Mouse (Mus musculus) hindbrain, postnatal 0 days (tissue): Measurements from ENCODE around the gene Mast4. TPM values are rescaled to one million over a fixed set of nuclear protein-coding genes. Genes with fewer than 3 reads are reported as not detected.

Experiments
- ATAC-seq: fragments of 200-750 bp; cut with Nextera tagmentation; 2 replicates; pipeline ENCODE4 v1.8.0; 2017; ENCODE audit warnings: mild to moderate bottlenecking, moderate TSS enrichment, moderate library complexity
- DNase-seq: peaks from one replicate; pipeline ENCODE4 v3.0.0-alpha.2; 2015; ENCODE audit warnings: low spot score
- H3K27ac ChIP-seq: fragments of 300-500 bp; sonication (generic); 2 replicates; pipeline ENCODE4 v1.5.1; 2014; ENCODE audit warnings: mild to moderate bottlenecking
- H3K27me3 ChIP-seq: fragments of 300-500 bp; sonication (generic); 2 replicates; pipeline ENCODE4 v1.6.1; 2014; ENCODE audit warnings: low read length, mixed read lengths; ENCODE audit not compliant: insufficient read depth
- H3K36me3 ChIP-seq: fragments of 300-500 bp; sonication (generic); 2 replicates; pipeline ENCODE4 v1.6.1; 2014; ENCODE audit warnings: low read length, mixed read lengths; ENCODE audit not compliant: insufficient read depth
- H3K4me1 ChIP-seq: fragments of 300-500 bp; sonication (generic); 2 replicates; pipeline ENCODE4 v1.6.1; 2014; ENCODE audit warnings: antibody characterized with exemption, low read length, mixed read lengths; ENCODE audit not compliant: insufficient read depth
- H3K4me2 ChIP-seq: fragments of 300-500 bp; sonication (generic); 2 replicates; pipeline ENCODE4 v1.6.1; 2014; ENCODE audit warnings: low read depth, mild to moderate bottlenecking, low read length, moderate library complexity, mixed read lengths
- H3K4me3 ChIP-seq: fragments of 300-500 bp; sonication (generic); 2 replicates; pipeline ENCODE4 v1.5.1; 2014; ENCODE audit warnings: low read length
- H3K9ac ChIP-seq: fragments of 300-500 bp; sonication (generic); replicated peaks from 2 replicates; pipeline ENCODE4 v1.6.1; 2014; ENCODE audit warnings: mild to moderate bottlenecking, low read length, moderate library complexity, mixed read lengths
- H3K9me3 ChIP-seq: fragments of 300-500 bp; sonication (generic); 2 replicates; pipeline ENCODE4 v1.6.1; 2016; ENCODE audit warnings: low read length, mixed read lengths
- CTCF ChIP-seq: IDR thresholded peaks from 2 replicates; pipeline ENCODE4 v1.5.1; 2016; ENCODE audit warnings: antibody characterized with exemption, control low read depth, low read depth
- WGBS: fragments of 180-500 bp; shearing (Covaris S2); extraction: QIAGEN DNeasy Blood & Tissue Kit; methylation state at CpG from one replicate; pipeline ENCODE4 v1.1.7; 2014; 5-methylcytosine and 5-hydroxymethylcytosine counted together
- polyA plus RNA-seq: library from polyadenylated mRNA; unstranded; fragments of >200 nt; fragmentation: Nextera tagmentation; extraction: Ambion mirVana; gene quantifications from 2 replicates; pipeline ENCODE4 v1.2.1, GENCODE M21; 2015
- total RNA-seq: library from RNA; depleted of rRNA; stranded (reverse); fragments of >200 nt; gene quantifications from 2 replicates; pipeline ENCODE4 v1.2.3, GENCODE M21; 2014

Gene Mast4
- total and polyA plus RNA-seq, 2 experiments from 2014 or later = 23.5 to 31.7 TPM

DNA sequence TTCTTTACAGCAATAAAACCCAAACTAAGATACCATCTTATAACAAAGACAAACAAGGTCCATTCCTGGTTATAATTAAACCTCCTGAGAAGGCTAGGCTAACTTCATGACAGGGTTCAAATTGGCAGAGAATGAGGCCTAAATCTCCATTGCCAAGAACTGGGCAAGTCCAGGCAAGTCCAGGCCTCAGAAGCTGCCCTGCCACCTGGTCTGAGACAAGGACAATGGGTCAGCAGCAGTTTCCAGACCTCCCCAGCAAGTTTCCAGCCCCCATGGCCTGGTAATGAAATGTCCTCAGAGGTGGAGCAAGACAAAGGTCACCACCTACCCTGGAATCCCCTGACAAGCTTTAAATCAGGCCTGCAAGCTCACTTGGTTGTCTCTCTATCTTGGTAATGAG, 419.5 kb downstream of the Mast4 start:
- H3K36me3 ChIP-seq = no peaks in the 10 kb centered on the region
- ATAC-seq = no peak
- TF ChIP-seq CTCF = no peak
- H3K4me1 ChIP-seq = no peaks in the 10 kb centered on the region
- H3K4me2 ChIP-seq = no peak overlapping the region
- no peaks in the 10 kb centered on the region for H3K27me3 ChIP-seq
- no peak overlapping the region for H3K4me3 ChIP-seq
- no peak for DNase-seq
- H3K27ac ChIP-seq = no peak overlapping the region
- H3K9ac ChIP-seq = no peak overlapping the region
- H3K9me3 ChIP-seq = no peaks in the 10 kb centered on the region

DNA sequence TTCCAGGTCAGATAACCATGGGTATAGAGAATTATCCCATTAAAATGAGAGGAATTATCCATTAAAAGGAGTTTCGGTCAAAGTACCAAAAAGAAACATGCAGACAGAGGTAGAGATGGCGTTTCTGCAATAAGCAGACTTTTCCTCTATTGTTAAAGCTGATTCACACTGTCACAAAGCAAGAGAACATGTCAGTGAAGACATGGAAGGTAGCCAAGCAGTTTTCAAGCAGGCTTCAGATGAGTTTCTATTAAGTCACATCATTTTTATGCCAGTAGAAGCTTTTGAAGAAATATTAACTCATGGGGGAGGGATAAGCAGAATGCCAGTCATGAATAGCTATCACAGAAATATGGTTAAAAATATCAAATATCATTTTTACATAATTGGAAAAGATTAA, 420.4 kb downstream of the Mast4 start:
- ATAC-seq (no peak), DNase-seq (no peak)
- Histone ChIP-seq H3K36me3 (no peaks in the 10 kb centered on the region), H3K27me3 (no peaks in the 10 kb centered on the region), H3K9ac (no peak overlapping the region), H3K4me2 (no peak overlapping the region), H3K4me1 (no peaks in the 10 kb centered on the region), H3K27ac (no peak overlapping the region), H3K9me3 (no peaks in the 10 kb centered on the region), H3K4me3 (no peak overlapping the region)
- 72% methylated on average over 2 of the region's 2 CpGs for whole genome bisulfite sequencing
- no peak for TF ChIP-seq CTCF

DNA sequence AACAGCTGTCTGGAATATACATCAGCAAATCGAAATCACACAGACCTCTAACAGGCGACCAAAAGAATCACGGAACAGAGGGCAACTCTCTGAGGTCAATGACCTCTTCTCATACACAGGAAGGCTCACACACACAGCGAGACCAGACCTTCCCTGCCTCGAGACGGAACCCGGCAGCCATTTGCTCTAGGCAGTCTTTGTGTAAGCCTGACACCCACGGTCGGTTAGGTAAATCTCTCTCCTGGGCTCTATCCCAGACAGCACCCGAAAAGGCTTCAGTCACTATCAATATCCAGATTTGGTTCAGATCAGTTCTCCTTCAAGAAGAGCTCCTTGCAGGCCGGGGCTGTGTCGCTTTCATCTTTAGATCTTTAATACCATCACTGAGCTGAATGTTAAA, 421.4 kb downstream of the Mast4 start:
- Histone ChIP-seq H3K4me1 (no peaks in the 10 kb centered on the region), H3K9me3 (no peaks in the 10 kb centered on the region), H3K36me3 (no peaks in the 10 kb centered on the region), H3K4me3 (no peak overlapping the region), H3K27me3 (no peaks in the 10 kb centered on the region), H3K4me2 (no peak overlapping the region), H3K9ac (no peak overlapping the region), H3K27ac (peak overlapping the region; percentile 4; the same call in 1 of the 2 replicates)
- DNase-seq (no peak), ATAC-seq (no peak)
- TF ChIP-seq CTCF = no peak
- WGBS = 81% methylated on average over 12 of the region's 12 CpGs

DNA sequence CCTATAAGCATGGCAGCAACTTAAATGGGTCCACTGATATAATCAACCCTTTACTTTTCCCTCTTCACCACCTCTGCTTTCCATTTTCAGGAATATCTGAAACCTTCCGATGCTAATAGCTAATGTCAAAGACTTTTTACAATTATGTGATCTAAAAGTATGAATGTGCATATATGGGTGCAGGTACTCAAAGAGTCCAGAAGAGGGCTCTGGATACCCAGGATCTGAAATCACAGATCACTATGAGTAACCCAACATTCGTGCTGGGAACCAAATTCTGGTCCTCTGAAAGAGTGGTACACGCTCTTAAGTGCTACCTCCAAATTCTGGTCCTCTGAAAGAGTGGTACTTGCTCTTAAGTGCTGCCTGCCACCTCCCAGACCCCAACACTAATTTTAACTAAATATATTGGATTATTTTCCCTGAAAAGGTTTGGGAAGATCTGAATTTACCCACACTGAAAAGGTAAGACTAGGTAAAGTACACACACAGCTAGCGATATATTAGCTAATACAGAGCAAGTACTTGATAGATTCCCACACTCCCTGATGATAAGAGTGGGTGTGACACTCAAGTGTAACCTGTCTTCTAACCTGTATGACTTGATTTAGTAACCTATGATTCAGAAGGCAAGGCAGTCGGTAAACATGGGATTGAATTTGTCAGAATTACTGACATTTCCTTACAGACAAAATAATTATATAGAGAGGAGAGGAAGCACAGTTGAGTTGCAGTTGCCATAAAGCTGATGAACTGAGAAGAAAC, 424.5 kb downstream of the Mast4 start:
- Histone ChIP-seq H3K9me3 (no peaks in the 10 kb centered on the region), H3K36me3 (no peaks in the 10 kb centered on the region), H3K9ac (no peak overlapping the region), H3K27me3 (no peaks in the 10 kb centered on the region), H3K4me2 (no peak overlapping the region), H3K27ac (no peak overlapping the region), H3K4me3 (no peak overlapping the region), H3K4me1 (peaks cover 5% of the 10 kb centered on the region; the same call in 1 of the 2 replicates)
- TF ChIP-seq CTCF = no peak
- ATAC-seq (no peak), DNase-seq (no peak)
- WGBS = 94% methylated on average over 5 of the region's 5 CpGs

- H3K4me2 ChIP-seq = peak overlapping the region; percentile 62
- ATAC-seq = no peak
- WGBS = 6% methylated on average over 9 of the region's 9 CpGs
- no peaks in the 10 kb centered on the region for H3K27me3 ChIP-seq
- no peaks in the 10 kb centered on the region for H3K36me3 ChIP-seq
- peak overlapping the region; percentile 74 for H3K27ac ChIP-seq
- no peak for TF ChIP-seq CTCF
- peak overlapping the region; percentile 46 for H3K4me3 ChIP-seq
- H3K4me1 ChIP-seq = peaks cover 5% of the 10 kb centered on the region; the same call in 1 of the 2 replicates
- no peaks in the 10 kb centered on the region for H3K9me3 ChIP-seq
- DNase-seq = no peak
- peak overlapping the region; percentile 47; the same call in 1 of the 2 replicates for H3K9ac ChIP-seq
These were observed 427.7 kb downstream of the Mast4 start for GRCm38 (mm10) chr13:102906661-102907009.

DNA sequence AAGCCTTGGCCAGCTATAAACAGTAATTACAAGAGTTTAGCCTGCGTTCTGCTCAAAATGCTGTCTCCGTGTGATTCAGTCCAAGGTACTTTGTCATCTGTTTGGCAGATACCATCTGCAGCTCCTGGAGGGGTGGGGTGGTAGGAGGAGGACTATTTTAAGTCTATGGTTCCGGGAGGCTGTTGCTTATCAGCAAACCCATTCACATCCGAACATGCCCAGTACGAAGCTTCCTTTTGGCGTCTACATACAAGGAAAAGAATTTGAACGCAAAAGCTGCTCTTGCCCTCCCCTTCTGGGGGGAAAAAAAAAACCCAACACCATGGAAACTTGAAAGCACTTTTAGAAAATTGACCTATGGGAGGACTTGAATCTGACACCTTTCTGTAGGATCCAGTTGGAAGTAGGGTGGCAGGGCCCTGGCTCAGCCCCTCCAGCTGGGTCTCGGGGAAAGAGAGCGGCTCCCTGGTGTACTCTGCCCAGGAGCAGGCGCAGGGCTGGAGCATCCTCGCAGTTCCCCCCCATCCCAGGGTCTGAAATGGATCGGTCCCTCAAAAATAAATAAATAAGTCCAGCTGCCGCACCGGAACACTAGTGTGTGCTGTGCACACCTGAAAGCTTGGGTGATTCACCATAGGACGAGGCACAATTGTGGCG, 428.2 kb downstream of the Mast4 start:
- Histone ChIP-seq H3K9ac (peak overlapping the region; percentile 47), H3K36me3 (no peaks in the 10 kb centered on the region), H3K4me1 (peaks cover 5% of the 10 kb centered on the region; the same call in 1 of the 2 replicates), H3K27me3 (no peaks in the 10 kb centered on the region), H3K9me3 (no peaks in the 10 kb centered on the region), H3K4me3 (peak overlapping the region; percentile 46), H3K27ac (peak overlapping the region; percentile 74), H3K4me2 (peak overlapping the region; percentile 62)
- ATAC-seq (peak; percentile 97), DNase-seq (peak; percentile 90)
- TF ChIP-seq CTCF = peak; percentile 32
- under 1% methylated on average over 16 of the region's 16 CpGs for WGBS

DNA sequence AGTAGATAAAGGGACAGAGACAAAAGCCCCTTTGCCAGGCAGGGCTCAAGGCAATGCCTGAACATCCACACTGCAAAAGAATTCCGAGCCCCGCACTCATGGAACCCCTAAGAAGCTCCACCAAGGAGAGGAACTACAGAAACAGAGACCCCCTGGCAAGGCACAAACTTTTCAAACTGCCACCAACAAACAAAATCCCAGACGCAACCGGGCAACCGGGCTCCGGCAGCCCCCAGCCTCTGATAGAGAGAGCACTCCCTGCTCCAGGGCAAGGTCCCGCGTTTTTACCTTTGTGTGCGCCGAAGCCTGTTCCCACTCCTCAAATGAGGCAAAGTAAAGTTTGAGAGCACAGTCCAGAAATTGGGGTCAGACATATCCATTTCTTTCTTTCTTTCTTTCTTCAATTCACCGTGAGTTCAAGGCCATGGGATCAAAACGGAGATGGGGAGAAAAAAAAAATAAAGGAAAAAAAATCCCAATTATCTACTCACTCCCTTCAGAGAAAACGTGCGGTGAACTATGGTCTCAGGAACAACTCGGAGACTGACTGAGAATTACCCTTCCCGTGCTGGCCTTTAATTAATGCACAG, 428.8 kb downstream of the Mast4 start:
- H3K9ac ChIP-seq = peak overlapping the region; percentile 47
- no peak for DNase-seq
- peak overlapping the region; percentile 62 for H3K4me2 ChIP-seq
- no peak for TF ChIP-seq CTCF
- no peaks in the 10 kb centered on the region for H3K9me3 ChIP-seq
- ATAC-seq = no peak
- H3K4me1 ChIP-seq = peaks cover 5% of the 10 kb centered on the region; the same call in 1 of the 2 replicates
- H3K4me3 ChIP-seq = peak overlapping the region; percentile 46
- no peaks in the 10 kb centered on the region for H3K36me3 ChIP-seq
- peak overlapping the region; percentile 74; the same call in 1 of the 2 replicates for H3K27ac ChIP-seq
- no peaks in the 10 kb centered on the region for H3K27me3 ChIP-seq
- 1% methylated on average over 16 of the region's 16 CpGs for WGBS
